Mouse (Mus musculus): ENCODE results near the gene Atp8b5.

The Atp8b5 gene

DNA sequence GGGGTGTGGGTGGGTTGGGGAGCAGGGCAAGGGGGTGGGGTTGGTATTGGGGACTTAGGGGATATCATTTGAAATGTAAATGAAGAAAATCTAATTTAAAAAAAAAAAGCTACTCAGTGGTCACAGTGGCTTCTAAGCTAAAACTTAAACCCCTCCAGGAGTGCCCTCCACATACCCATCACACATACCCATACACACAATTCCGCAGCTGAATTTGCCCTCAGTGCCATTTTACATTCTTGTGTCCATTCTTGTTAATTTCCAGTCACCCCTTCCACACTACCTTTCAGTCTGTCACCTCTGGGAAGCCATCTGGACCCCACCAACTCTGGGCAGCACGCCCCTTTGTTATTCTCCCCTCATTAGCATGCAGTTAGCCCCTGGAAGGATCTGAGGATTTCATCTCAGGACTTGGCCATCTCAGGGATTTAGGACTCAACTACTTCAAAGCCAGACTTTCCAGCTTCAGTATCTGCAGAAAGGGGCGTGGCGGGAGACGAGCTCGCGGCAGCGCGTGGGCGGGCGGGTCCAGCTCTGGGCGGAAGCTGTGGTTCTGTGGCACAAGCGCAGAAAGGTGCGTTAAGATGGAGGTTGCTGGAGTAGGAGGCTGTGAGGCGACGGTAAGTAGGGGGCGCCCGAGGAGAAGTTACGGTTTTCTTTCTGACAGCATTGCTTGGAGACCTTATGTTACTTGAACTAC, at the start of gene Atp8b5:
TSS of gene Atp8b5 (plus strand) at position 537 of the 700 bp plus-strand sequence.
- peak; percentile 90 for DNase-seq (ENCODE audit: low spot score)

DNA sequence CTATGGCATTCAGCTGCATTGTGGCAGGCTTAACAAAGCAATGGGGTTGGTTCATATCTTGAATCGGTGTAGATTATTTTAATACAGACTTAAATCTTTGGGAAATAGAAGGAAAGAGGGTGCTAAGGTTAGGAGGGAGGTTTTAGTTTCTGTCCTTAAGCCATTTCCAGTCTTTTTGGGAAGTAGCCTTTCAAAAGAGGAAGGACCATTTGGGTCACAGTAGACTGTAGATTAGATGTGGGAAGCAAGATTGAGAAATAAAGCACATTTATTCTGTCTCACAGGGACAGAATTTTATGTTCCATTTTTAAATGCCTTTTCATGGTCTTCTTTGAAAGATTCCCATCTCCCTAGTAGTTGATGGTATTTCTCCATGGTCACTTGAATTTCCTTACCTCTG, 49.0 kb upstream of the Atp8b5 start:
- no peak for DNase-seq (ENCODE audit: low spot score)

DNA sequence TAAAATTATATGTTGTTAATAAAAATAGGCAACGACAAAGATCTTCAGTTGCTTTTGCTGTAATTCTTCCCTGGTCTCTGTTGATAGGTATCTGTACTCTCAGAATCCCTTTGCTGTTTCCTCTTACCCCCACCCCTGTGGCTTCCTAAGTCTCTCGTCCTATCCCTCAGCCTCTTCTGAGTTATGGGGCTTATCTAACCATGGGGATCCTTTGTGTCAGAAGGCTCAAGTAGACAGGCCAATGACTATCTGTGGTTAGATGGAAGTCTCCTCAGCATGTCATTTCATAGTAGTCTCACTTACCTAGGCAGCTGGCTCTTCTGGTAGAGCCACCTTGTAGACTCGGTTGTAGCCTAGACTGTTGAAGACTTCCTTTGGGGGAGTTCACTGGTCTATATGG, 35.1 kb upstream of the Atp8b5 start:
- no peak for DNase-seq (ENCODE audit: low spot score)

DNA sequence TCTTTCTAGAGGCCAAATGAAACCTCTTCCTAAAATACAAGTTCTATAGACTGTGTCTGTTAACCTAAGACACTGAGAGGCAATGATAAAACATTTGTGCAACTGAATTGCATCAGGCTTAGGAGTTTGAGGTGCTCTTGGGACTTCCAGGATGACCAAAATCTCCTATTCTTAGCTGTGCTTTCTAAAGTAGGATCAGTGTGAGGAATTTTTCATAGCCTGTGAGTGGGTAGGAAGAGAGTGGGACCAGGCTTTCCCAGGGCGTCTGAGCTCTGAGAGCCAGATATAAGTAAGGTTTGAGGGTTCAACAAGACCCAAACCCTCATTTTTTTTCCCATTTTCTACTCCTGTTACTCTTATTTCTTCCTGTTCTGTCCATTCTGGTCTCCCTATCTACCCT, 34.0 kb upstream of the Atp8b5 start:
- no peak for DNase-seq (ENCODE audit: low spot score)

- no peak for DNase-seq (ENCODE audit: low spot score)
Measured at GRCm38 (mm10) chr4:43233489-43233888, 33.5 kb upstream of the Atp8b5 start.

- DNase-seq (ENCODE audit: low spot score): no peak
Measured at GRCm38 (mm10) chr4:43236898-43237297, 30.1 kb upstream of the Atp8b5 start.

DNA sequence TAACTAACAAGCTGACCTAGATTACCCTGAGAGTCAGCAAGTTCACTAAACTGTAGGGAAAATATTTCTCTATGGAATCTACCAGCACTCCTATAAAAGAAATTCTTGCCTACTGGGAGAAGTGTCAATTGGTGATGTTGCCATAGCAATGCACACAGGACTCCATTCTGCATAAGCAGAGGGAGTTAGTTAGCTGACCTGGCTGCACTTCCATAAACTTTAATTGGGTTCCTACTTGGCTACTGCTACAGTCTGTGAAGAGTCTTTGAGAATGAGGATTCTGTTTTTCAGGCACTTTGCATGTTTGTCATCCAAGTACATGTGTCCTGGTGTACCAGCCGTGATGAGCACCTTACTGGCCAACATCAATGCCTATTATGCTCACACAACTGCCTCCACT, 26.2 kb upstream of the Atp8b5 start:
- DNase-seq (ENCODE audit: low spot score): no peak

GRCm38 (mm10) chr4:43244022-43244421, 22.9 kb upstream of the Atp8b5 start:
- DNase-seq (ENCODE audit: low spot score): peak; percentile 24

GRCm38 (mm10) chr4:43245776-43246175, 21.2 kb upstream of the Atp8b5 start:
- no peak for DNase-seq (ENCODE audit: low spot score)

- peak; percentile 74 for DNase-seq (ENCODE audit: low spot score)
Measured at GRCm38 (mm10) chr4:43248026-43248425, 18.9 kb upstream of the Atp8b5 start.

- DNase-seq (ENCODE audit: low spot score): no peak
Measured at GRCm38 (mm10) chr4:43248909-43249308, 18.1 kb upstream of the Atp8b5 start.

DNA sequence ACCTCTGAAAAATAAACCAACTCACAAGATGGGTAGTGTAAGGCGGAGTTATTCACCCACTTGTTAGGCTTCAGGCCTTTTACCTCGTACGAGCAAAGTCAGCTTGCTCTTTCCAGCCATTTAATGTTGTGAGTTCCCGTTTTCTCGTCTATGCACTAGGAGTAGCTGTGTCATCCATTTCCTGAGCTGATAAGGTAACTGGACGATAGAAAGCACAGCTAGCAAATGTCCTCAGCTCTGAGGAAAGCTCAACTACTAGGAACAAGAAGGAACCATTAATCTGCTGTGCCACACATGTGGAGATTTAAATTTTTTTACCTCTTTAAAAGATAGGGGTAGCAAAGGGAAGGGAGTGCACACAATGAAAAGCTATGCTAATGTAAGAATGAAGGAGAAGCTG, 15.7 kb upstream of the Atp8b5 start:
- no peak for DNase-seq (ENCODE audit: low spot score)

DNA sequence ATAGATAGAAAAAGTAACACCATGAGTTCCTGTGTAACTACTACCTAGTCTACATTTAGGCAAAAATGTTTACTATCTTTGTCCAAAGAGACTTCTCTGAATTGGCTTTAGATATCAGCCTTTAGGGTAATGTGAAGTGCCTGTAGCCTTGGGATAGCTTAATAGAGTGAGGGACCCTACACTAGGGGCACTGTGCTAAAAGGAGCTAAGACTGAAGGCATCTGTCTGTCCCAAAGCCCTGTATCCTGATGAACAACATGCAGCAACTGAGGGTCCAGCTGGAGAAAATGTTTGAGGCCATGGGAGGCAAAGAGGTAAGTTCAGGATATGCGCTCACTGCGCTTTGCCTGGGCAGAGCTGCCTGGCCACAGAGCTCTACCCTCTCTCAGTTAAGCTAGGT, 9.9 kb upstream of the Atp8b5 start:
- DNase-seq (ENCODE audit: low spot score): no peak

GRCm38 (mm10) chr4:43258556-43258955, 8.4 kb upstream of the Atp8b5 start:
- DNase-seq (ENCODE audit: low spot score): no peak

DNA sequence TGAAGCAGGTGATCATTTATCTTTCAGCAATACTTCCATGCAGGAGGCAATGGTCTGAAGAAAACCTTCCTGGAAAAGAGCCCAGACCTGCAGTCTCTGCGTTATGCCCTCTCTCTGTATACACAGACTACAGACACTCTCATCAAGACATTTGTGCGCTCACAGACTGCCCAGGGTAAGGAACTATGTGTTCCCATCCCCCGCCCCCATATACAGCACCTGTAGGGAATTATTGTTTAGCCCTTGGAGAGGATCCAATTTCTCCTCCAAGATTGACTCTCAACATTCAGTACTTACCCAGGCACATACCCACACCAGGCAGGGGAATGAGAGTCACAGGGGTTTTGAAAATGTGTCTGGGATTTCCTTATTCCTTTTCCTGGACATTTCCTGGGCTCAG, 7.5 kb upstream of the Atp8b5 start:
- peak; percentile 16 for DNase-seq (ENCODE audit: low spot score)

- DNase-seq (ENCODE audit: low spot score): no peak
Measured at GRCm38 (mm10) chr4:43260096-43260495, 6.9 kb upstream of the Atp8b5 start.

GRCm38 (mm10) chr4:43262821-43263220, 4.1 kb upstream of the Atp8b5 start:
- no peak for DNase-seq (ENCODE audit: low spot score)

DNA sequence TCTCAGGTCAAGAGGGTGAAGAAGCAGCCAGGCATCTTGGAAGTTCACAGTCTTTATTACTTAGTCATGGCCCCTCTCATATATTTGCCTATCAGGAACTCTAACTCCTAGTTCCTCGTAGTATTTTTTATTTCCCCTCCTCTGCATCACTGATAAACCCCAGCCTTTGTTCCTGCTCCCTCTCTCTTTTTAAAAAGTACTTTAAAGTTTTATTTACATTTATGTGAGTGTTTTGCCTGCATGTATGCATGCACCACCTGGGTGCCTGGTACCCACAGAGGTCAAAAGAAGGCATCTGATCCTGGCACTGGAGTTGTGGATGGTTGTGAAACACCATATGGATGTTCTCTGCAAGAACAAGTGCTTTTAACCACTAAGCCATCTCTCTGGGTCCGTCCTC, 813 bp upstream of the Atp8b5 start:
- DNase-seq (ENCODE audit: low spot score): no peak

DNA sequence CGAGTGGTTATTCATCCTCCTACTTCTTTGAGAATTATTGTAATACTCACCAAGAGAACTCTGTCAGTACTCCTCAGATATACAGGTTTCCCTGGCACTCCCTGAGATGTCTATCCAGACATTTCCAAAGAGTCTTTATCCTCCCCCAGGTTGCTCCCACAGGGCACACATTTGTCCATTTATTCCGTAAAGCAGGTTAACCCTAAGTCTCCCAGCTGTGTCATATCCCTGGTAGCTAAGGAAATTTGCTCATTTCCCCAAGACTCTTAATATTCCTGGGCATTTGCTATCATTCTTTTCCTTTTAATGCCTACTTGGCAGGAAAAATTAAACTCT, 332 bp downstream of the Atp8b5 start:
- no peak for DNase-seq (ENCODE audit: low spot score)

DNA sequence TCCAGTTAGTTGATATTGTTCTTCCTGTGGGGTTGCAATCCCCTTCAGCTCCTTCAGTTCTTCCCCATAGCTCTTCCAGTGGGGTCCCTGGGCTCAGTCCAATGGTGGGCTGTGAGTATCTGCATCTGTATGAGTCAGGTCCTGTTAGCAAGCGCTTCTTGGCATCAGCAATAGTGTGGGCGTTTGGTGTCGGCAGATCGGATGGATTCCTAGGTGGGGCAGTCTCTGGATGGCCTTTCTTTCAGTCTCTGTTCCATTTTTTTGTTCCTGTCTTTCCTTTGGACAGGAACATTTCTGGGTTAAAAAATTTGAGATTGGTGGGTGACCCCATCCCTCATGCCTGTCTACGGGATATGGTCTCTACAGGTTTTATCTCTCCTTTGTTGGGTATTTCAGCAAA, 18.5 kb downstream of the Atp8b5 start:
- no peak for DNase-seq (ENCODE audit: low spot score)

- DNase-seq (ENCODE audit: low spot score): no peak
Measured at GRCm38 (mm10) chr4:43287305-43287704, 20.3 kb downstream of the Atp8b5 start.

DNA sequence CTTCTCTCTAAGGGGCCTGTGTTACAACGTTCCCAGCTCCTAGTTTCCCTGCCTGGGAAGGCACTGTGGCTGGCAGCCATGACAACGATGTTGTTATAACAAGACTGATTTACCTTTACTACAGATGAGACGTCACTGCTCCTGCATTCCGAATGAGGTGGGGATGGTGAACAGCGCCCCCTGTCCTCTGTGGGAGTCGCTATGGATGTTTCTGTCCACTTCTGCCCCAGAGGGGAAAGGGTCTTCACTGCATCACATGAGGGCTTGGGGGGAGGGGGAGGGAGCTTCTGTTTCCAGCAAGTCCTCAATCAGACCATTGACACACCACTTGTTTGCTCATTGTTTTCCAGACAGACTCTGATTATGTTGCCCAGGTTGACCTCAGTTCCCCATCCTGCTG, 27.0 kb downstream of the Atp8b5 start:
- DNase-seq (ENCODE audit: low spot score): peak; percentile 35

GRCm38 (mm10) chr4:43309696-43310338, 42.9 kb downstream of the Atp8b5 start:
- DNase-seq (ENCODE audit: low spot score): peak; percentile 70

DNA sequence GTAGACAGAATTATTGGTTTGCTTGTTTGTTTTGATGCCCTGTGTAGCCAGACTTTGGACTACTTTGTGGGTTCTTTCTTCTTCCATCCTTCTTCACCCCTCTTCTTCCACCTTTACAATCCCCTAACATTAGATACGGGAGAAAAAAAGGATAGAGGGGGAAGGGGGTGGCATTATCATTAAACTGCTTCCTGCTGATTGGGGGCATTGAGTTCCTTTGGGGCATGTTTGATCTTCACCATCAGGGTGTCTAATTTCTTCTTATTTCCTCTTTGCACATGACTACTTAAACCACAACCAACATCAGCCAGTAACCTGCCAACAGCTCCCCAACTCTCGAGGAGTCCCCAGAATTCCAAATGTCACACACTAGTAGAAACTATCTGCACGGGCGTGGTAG, 54.6 kb downstream of the Atp8b5 start:
- DNase-seq (ENCODE audit: low spot score): no peak
